Mouse (Mus musculus): ENCODE measurements around the gene Npy5r. TPM values are rescaled to one million over a fixed set of nuclear protein-coding genes. Genes with fewer than 3 reads are reported as not detected.

Gene Npy5r
- 1 to 10 TPM; 7.9 to 9.8 (median 8.3) TPM for total RNA-seq (2022)

DNA sequence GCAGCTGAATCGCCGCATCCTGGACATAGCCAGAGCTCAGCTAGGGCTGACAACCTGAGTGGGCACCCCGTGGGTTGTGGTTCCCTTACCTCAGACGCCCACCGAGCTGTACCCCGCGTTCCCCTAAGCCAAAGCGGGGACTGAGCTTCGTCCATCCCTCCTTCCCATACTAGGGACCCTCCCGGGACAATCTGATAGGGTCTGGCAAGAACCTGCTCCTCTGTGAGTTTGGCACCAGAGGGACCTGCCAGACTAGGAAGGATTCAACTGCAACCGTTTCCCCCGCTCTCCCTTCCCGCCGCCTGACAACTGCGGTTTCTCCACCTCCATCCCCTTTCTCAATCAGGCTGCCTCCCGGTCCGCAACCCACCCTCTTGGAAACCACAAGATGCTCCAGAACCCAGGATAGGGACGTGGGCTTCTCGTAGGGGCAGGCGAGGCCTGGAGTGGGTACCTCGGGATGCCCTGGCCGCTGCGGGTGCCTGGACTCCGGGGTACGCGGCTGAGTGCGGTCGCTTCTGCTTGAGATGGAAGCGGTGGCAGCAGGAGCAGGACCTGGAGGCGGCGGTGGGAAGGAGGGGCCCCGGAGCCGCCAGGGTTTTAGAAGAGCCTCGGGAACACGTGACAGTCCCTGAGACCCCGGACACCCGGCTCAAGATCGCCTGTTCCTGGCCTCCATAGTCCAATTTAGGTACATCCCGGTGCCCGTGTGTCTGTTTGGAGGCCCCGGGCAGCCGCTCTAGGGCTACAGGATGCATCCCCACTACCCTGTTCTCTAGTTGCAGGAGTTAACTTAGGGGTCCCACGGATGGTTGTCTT lies at the start of gene Npy5r:
Gene Npy5r, minus strand, starts transcription at position 618 of the 819 bp plus-strand sequence.
- peak; percentile 30 to 33 for DNase-seq (ENCODE audit: low spot score in 2 of 2)

DNA sequence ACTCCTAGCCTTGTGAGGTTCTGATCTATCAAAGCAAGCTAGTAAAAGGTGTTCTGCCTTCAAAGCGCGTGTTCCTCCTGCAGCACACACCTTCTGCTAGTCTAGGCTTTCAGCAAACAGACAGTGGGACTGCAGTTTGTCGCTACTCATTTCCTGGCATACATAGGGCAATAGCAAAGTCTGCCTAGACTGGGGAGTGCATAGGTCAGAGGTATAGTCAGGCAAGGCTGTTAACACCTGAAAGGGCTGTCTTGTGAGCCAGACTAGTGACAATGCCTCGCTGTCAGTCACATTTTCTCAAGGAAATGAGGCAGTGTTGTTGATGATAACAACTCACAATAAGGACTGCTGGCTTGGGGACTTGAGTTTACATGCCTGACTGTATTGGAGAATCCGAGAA lies 44.0 kb upstream of the Npy5r start:
- DNase-seq (ENCODE audit: low spot score in 2 of 2): no peak

DNA sequence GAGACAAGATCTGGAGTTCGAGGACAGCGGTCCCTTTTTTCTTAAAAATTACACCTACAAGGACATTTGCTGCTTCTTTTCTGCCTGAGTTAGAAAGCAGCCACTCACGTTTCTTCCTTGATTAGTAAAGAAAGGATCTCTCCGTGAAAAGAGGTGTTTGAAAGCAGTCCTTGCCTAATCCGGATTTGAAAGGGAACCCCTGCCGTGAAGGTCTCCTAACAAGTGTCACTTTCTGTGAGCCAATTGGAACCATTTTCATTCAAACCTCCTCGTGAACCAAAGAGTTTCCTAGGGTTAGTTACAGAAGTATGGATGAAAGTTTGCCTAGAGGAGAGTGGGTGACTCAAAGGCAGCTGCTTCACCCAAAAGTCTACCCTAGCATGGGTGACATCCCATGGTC lies 41.5 kb upstream of the Npy5r start:
- DNase-seq (ENCODE audit: low spot score in 2 of 2): no peak

DNA sequence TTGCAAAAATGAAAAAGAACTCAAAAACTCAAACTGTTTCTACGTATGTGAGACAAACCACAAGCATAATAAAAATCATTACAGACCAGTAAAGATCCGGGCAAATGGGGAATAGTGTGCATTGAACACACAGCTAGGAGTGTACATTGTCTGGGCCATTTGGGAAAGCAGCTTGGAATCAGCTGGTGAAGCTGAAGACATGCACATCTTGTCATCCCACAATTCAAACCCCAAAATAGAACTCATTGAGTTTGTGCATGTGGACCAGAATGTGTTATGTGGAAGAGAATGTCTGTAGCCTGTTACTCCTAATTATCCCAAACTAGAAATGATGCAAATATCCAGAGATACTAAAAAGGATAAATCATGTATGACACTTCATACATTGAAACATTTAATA lies 34.9 kb upstream of the Npy5r start:
- peak; percentile 58 to 60 for DNase-seq (ENCODE audit: low spot score in 2 of 2)

DNA sequence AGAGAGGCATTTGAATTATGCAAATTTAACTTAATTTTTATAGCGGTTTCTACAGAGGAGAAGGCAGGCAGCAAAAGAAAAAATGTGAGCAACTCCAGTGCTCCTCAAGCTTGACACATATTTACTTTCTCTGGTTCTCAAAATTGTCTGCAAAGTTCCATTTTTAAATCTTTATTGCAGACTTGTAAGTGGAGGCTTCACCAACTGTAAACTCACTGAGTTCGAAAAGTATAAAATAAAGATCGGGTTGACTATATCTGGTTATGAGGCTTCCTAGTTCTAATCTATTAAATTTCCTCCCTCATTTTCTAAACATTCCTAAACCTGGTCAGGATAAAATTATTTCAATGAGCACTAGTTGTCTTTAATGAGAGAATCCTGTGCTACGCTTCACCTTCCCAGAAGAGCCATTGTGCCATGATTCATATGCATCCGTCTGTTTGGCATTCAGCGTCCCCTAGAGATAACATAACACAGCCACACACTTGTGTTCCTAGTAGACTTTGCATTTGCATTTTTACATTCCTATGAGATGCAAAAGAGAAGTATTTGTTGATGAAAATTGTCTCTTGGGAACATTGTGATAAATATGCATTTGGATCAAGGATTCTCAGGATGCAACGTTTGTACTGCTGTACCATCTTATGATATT lies 26.5 kb upstream of the Npy5r start:
- no peak for DNase-seq (ENCODE audit: low spot score in 2 of 2)

DNA sequence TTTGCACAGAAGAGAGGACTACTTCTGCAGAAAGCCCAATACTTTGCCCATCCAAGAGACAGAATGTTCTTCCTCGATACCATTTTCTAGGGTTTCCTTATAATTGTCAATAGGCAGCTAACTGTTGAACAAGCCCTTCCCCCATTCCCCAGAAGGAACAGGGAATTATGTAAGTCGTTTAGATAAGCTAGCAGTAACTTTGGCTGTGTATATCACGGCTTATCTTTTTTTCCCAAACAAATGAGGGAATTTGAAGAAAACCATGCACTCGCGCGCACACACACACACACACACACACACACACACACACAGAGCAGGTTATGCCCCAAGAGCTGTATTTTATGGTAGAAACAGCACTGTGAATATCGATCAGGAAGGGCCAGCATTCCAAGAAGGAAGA lies 10.9 kb upstream of the Npy5r start:
- DNase-seq (ENCODE audit: low spot score in 2 of 2): no peak

DNA sequence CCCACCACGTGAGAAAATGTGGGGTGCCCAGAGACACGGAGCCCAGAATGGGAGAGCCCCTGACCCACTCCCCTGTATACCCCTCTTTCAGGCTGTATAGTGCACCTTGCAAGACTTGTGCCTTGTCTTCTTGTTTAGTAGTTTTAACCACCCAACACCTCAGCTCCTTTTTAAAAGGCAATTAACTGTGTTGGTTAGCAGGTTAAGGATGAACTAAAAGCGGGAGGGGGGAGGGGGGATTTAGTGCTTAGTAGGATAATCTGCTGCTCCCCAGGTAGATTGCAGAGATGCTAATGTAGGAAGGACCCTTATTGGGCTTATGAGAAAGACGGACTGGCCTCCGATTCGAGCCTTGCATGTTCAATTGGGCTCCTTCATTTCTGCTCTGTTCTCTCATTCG lies 10.1 kb upstream of the Npy5r start:
- no peak for DNase-seq (ENCODE audit: low spot score in 2 of 2)

DNA sequence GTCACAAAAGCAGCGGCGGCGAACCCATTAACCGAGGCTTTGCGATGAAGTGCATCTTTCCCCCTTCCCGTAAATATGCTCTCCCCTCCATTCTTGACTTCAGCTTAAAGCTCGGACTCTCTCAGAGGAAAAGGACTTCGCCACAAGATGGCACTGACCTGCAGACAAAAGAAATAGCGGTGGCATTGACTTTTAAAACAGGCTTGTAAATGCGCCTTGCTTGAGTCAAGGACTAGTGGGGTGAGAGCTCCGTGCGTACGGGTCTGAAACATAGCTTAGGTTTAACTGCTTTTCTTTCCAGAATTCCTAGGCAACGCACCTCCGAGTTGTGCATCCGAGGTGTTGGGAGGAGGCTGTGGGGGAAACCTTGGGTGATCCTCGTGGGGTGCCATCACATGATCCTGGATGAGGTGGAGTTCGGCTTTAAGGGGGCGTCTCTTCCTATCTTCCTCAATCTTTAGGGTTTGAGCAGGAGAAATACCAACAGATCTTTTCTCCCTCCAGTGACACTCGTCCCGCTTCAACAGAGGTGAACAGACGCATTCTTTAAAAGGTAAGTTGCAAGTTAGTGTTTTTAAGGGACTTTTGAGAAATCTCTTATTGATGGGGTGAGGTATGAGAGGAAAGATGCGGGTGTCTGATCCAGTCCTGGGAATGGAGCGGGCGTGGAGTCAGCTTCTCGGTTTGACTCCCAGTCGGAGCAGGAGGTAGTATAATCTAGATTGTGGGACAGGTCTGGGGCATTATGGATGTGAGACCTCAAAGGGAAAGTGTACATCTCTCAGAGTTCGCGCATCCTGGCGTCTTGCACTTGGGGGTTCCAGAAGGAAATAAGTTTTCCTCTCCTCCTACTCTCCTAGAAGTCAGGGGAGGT lies 9.3 kb upstream of the Npy5r start, which contains the start of gene Npy1r:
Gene Npy1r, plus strand, starts transcription at position 223 of the 874 bp plus-strand sequence.
- peak; percentile 46 to 58 for DNase-seq (ENCODE audit: low spot score in 2 of 2)

DNA sequence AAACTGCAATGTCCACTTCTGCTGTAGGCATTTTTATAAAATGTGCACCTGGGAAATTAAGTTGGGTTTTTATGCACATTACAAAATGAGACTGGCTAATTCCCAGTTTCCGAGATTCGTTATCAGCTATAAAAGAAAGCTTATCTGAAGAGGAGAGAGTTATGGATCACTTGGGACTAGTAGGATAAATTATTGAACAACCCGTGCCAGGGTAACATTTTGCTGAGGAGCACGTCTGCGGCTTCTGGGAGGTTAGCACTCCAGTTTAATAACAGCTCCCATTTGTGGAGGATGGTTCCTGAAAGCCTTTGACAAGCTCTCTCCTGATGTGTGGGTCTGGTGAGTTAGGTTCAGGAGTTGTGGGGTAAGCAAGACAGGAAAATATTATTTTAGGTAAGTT lies 2.5 kb upstream of the Npy5r start:
- DNase-seq (ENCODE audit: low spot score in 2 of 2): no peak

DNA sequence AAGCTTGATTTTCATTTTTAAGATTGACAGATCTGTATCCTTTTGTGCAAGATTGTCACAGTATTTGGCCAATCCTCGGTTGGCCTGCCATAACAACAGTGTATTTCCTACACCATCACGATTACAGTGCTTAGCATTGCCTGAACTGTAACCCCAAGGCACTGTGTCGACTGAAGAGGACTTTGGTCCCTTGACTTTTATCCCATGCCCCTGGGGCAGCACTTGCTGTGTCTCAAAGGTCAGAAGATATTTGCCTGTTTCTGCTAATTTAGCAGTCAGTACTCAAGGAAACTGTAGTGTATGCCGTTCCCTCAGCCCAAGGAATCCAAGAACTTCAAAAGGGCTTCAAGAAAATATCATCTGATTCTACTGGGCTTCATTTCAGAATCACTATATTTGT lies 871 bp upstream of the Npy5r start:
- no peak for DNase-seq (ENCODE audit: low spot score in 2 of 2)

DNA sequence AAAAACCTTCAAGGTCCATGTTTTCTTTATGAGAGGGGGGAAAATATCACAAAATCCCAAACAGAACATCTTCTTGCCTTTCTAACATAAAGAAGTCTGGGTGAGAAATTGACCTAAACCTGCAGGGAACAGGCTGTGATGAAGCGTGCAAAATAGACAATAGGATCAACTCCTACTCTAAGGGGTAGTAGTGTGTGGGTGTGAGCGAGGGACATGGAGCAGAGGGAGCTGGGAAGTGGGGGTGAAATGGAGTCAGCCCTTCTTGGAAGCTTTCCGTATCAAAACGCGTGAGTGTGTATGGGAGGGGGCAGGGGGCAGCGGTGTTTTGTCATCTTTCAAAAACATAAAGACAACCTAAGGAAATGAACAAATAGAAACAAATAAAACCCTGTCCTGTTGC lies 467 bp upstream of the Npy5r start:
- DNase-seq (ENCODE audit: low spot score in 2 of 2): no peak

DNA sequence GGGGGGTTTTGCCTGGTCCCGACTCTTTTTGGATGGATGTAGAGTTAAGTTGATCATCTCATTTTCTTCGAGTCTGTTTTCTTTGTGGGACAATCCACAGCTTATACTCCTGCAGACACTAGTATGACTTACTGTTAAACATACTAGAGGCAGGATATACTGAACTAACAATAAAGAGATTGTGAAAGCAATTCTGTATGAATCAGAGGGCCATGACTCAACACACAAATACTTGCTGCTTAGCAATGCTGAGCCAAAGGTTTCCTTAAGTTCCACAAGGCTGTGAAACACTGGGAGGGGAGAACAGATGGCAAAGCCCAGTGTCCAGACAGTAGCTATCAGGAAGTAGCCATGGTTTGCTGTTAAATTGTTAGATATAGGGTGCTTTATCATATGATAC lies 6.7 kb downstream of the Npy5r start:
- DNase-seq (ENCODE audit: low spot score in 2 of 2): no peak

DNA sequence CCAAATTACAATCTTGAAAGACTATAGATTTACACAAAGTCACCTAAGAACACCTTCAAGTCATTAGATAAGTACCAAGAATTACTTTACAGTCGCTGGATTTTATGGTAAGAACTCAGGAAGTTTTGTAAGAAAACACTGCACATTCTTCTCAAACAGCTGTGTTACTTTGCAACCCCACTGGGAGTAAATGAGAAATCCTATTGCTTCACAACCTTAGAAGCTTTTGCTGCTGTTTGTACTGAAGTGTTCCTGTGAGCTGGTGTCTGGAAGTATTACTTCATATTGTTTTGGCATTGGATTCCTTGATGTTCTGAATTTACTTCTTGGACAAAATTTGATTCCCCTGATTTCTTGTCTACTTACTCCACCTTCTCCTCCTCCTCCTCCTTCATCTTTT lies 57.2 kb downstream of the Npy5r start:
- no peak for DNase-seq (ENCODE audit: low spot score in 2 of 2)

Other genes with a start within 250 kb of the Npy5r start
- gene Tma16, start 201.6 kb downstream of the Npy5r start, total RNA-seq (2022): 10 to 100 TPM in 3 of 4 experiments, 1 to 10 TPM in 1; 9.8 to 12.1 (median 11.3) TPM
- gene Tktl2, start 176.4 kb downstream of the Npy5r start, total RNA-seq (2022): under 1 TPM in 3 of 4 experiments, not detected in 1; 0.19 to 0.37 (median 0.22) TPM
- 10 to 100 TPM; 28.2 to 29.4 (median 29.1) TPM for gene Npy1r, start 9.1 kb upstream of the Npy5r start, total RNA-seq (2022)
- gene Naf1, start 172.1 kb upstream of the Npy5r start, total RNA-seq (2022): 10 to 100 TPM; 12.7 to 15.4 (median 13.7) TPM